Mouse (Mus musculus): Measurements from ENCODE around the gene 9430015G10Rik. TPM values are rescaled to one million over a fixed set of nuclear protein-coding genes. Genes with fewer than 3 reads are reported as not detected.
"Not testable (repeated sequence)": the region's sequence is repeated elsewhere in the genome, so short reads cannot be mapped to it uniquely, and the experiment has no call there.

Gene 9430015G10Rik
- total RNA-seq, 2 experiments from 2014 or later: 28.0 to 28.1 TPM

DNA sequence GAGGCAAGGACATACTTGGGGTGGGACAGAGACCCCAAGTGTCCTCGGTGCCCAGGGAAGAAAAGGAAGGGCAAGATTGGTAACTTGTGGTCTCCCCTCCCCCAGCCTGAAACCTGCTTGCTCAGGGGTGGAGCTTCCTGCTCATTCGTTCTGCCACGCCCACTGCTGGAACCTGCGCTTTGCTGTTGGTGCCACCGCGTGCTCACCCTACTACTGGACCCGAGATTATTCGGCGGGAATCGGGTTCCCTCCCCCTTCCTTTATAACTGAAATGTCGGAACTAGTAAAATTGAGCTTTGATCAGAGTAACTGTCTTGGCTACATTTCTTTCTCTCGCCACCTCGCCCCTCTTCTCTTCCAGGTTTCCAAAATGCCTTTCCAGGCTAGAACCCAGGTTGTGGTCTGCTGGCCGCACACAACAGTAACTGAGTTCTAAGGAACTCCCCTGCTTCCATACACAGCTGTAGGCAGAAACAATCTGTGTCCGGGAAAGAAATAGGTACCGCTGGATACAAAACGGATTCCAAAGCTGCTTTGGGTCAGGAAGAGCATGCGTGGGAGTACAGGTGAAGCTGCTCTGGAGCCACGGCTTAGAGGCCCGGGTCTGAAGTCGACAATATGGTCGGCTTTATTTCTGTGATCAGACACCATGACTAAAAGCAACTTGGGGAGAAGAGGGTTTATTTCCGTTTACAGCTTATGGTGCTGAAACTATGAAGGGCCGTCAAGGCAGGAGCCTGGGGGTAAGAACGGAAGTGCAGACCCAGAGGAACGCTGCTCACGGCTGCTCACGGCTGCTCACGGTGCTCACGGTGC is 26.7 kb downstream of the 9430015G10Rik start:
- intact Hi-C loops (cut with DNase I): no loop called here
- no peak for DNase-seq (ENCODE audit: low spot score in 2 of 2)

DNA sequence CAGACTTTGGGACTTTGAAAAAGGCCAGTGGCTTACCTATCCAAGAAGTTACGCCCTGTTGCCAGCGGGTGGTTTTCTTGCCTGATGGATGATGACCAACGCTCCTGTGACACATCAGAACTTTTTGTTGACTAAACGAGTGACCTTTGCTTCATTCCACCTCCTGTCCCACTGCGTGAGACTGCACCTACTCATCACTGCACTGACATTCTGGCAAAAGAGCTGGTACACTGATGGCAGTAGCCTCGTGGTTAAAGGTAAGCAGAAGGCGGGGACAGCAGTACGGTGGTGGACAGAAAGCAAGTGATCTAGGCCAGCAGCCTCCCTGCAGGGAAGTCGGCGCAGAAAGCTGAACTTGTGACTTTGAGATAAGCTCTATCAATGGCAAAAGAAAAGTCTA is 41.1 kb downstream of the 9430015G10Rik start:
- DNase-seq (ENCODE audit: low spot score in 2 of 2); intact Hi-C loops (cut with DNase I): not testable (repeated sequence)

DNA sequence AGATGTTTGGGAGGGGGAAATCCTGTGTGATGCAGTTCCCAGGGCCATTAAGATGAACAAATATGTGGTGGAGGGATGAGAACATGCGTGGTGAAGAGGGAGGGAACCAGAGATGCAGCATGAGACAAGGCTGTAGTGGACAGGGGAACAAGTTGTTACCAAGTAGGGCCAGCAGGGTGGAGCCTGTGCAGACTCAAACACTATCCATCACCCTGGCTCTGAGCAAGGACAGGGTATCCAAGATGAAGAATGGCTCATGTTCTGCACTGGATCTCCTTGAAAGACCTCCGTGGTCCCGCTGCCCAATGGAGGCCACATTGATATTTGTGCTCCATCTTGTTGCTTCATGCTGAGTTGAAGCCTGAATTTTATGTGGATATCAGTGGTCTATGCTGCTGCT is 45.0 kb downstream of the 9430015G10Rik start:
- DNase-seq (ENCODE audit: low spot score in 2 of 2): no peak
- intact Hi-C loops (cut with DNase I): loop anchor here (2.0 kb wide), 1 partner anchor 20 kb away; no protein-coding TSS in a partner anchor

DNA sequence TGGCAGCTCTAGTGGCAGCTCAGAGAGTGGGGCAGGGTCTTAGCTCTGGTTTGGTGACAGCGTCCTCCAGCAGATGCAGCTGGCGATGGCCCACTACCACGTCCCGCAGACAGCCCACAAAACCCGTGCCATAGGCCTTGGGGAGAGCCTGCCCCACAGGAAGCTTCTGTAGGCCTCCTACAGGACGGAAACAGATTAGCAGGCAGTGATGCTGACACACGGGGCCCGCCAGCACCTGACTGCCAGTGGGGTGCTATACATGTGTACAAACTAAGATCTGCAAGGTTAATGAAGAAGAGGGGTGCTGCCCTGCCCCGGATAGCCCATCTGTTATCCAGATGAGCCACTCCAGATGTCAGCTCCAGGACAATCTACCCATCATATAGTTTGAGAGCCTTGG is 56.7 kb downstream of the 9430015G10Rik start:
- intact Hi-C loops (cut with DNase I): loop anchor here (5.0 kb wide), 1 partner anchor 34 kb away; the partner anchor contains the start of gene Rnf223
- DNase-seq (ENCODE audit: low spot score in 2 of 2): no peak

DNA sequence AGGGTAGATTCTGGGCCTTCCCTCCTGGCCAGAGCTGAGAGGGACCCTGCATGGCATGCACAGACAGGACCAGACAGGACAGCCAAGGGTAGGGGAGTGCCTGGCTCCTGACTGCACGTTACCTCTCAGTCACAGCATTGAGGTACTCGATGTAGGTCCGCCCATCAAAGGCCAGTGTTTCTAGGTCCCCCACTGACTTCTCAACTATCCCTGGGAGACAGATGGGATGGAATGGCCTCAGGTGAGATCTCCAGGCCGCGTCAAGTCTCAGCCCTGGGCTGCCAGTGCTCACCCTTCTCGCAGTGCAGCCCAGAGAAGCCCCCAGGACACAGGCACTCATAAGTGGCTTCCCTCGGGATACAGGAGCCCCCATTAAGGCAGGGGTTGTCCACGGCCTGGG is 58.8 kb downstream of the 9430015G10Rik start:
- intact Hi-C loops (cut with DNase I): loop anchor here (5.0 kb wide), 1 partner anchor 36 kb away; the partner anchor contains the start of gene Rnf223
- DNase-seq (ENCODE audit: low spot score in 2 of 2): no peak

DNA sequence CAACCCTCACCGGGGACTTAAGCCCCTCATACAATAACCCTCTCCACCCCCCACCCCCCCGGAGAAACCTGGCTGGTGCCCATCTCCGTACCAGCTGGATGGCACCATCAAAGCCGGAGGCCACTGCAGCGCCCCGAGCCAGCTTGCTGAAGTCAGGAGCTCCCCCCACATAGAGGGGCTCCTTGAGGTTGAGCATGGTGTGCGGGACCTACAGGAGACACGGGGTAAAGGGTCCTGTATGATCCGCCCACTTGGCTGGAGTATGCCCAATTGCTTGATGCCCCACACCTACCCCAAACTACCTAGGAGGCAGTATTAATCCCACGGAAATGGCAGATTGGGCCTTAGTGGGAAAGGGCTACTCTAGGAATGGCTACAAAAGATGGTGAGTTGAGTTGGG is 59.3 kb downstream of the 9430015G10Rik start:
- DNase-seq (ENCODE audit: low spot score in 2 of 2): no peak

DNA sequence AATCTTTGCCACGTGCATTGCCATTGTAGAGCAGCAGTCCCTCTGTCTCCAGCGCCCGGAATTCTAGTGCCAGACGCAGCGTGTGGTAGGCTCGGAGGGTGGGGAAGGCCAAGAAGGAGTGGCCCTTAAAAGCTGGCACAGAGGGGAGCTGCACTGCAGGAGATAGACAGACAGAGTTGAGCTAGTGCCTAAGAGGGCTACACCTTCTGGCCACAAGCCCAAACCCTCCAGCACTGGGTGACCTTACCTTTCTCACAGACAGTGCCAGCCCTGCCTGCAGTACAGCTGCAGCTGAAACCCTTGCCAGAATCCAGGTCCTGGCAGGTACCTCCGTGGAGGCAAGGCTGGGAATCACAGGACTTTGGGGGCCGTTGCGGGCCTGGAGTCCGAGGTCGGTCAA is 62.0 kb downstream of the 9430015G10Rik start:
- intact Hi-C loops (cut with DNase I): no loop called here
- DNase-seq (ENCODE audit: low spot score in 2 of 2): no peak

More for the DNA sequence above, 59.3 kb downstream of the 9430015G10Rik start:
- intact Hi-C loops (cut with DNase I): loop anchor here (5.0 kb wide), 1 partner anchor 37 kb away; the partner anchor contains the start of gene Rnf223

Other genes with a start within 250 kb of the 9430015G10Rik start
- gene Tas1r3, start 246.6 kb upstream of the 9430015G10Rik start, total RNA-seq (2021): under 1 TPM; 0.20 to 0.27 TPM
- gene Cptp, start 240.5 kb upstream of the 9430015G10Rik start, total RNA-seq (2021): 10 to 100 TPM; 28.8 to 29.7 TPM
- 10 to 100 TPM; 34.4 to 38.4 TPM for gene Ints11, start 240.4 kb upstream of the 9430015G10Rik start, total RNA-seq (2021)
- 10 to 100 TPM; 65.3 to 66.9 TPM for gene Pusl1, start 218.2 kb upstream of the 9430015G10Rik start, total RNA-seq (2021)
- gene Acap3, start 218.2 kb upstream of the 9430015G10Rik start, total RNA-seq (2021): 100 to 1,000 TPM; 139 TPM
- 10 to 100 TPM; 69.8 to 79.0 TPM for gene Ube2j2, start 166.2 kb upstream of the 9430015G10Rik start, total RNA-seq (2021)
- 10 to 100 TPM; 13.5 to 15.1 TPM for gene C1qtnf12, start 147.7 kb upstream of the 9430015G10Rik start, total RNA-seq (2021)
- gene B3galt6, start 117.3 kb upstream of the 9430015G10Rik start, total RNA-seq (2021): 10 to 100 TPM in 1 of 2 experiments, 1 to 10 TPM in 1; 9.6 to 10.6 TPM
- gene Sdf4, start 117.1 kb upstream of the 9430015G10Rik start, total RNA-seq (2021): 100 to 1,000 TPM; 150 to 157 TPM
- gene Tnfrsf4, start 96.1 kb upstream of the 9430015G10Rik start, total RNA-seq (2021): 1 to 10 TPM in 1 of 2 experiments, under 1 TPM in 1; 0.66 to 1.2 TPM
- gene Tnfrsf18, start 83.8 kb upstream of the 9430015G10Rik start, total RNA-seq (2021): under 1 TPM in 1 of 2 experiments, not detected in 1; 0.32 TPM
- not detected for gene Ttll10, start 50.6 kb upstream of the 9430015G10Rik start, total RNA-seq (2021)
- gene Rnf223, start 20.5 kb downstream of the 9430015G10Rik start, total RNA-seq (2021): under 1 TPM; 0.31 to 0.66 TPM
- 100 to 1,000 TPM; 184 to 198 TPM for gene Agrn, start 87.5 kb downstream of the 9430015G10Rik start, total RNA-seq (2021)
- under 1 TPM in 1 of 2 experiments, not detected in 1; 0.66 TPM for gene Isg15, start 90.8 kb downstream of the 9430015G10Rik start, total RNA-seq (2021)
- gene AW011738, start 93.3 kb downstream of the 9430015G10Rik start, total RNA-seq (2021): 1 to 10 TPM; 4.0 to 5.0 TPM
- under 1 TPM; 0.20 to 0.66 TPM for gene Perm1, start 105.9 kb downstream of the 9430015G10Rik start, total RNA-seq (2021)
- 10 to 100 TPM; 34.8 to 36.3 TPM for gene Plekhn1, start 124.9 kb downstream of the 9430015G10Rik start, total RNA-seq (2021)
- gene Noc2l, start 126.0 kb downstream of the 9430015G10Rik start, total RNA-seq (2021): 10 to 100 TPM; 60.3 to 61.4 TPM
- 1 to 10 TPM; 3.9 to 4.5 TPM for gene Samd11, start 145.7 kb downstream of the 9430015G10Rik start, total RNA-seq (2021)
- gene Vmn2r-ps159, start 221.1 kb downstream of the 9430015G10Rik start, total RNA-seq (2021): not detected

Measured in left cerebral cortex, postnatal 14 days (tissue).